Mouse (Mus musculus) T-helper 2 cell (primary cell): Measurements from ENCODE around the gene Rbms3.

Experiments
- in situ Hi-C: fragments of 300-600 bp; cut with MboI, MseI; formaldehyde crosslinking; loops from one replicate; pipeline ENCODE4 v1.15.1; 2025; ENCODE audit warnings: high pct_unique_total_duplicates

The Rbms3 gene

GRCm38 (mm10) chr9:116531121-116531520, 1098.6 kb downstream of the Rbms3 start:
- in situ Hi-C loops: no loop called here

GRCm38 (mm10) chr9:116524386-116524785, 1105.3 kb downstream of the Rbms3 start:
- in situ Hi-C loops: no loop called here
